Mouse (Mus musculus) midbrain, embryonic 12.5 days (tissue): ENCODE data around the gene Olfr620. TPM values are rescaled to one million over a fixed set of nuclear protein-coding genes. Genes with fewer than 3 reads are reported as not detected.

ENCODE experiments used
- ATAC-seq: fragments of 200-750 bp; cut with Nextera tagmentation; 2 replicates; pipeline ENCODE4 v1.8.0; 2017; ENCODE audit warnings: low read depth, moderate TSS enrichment, moderate library complexity; ENCODE audit not compliant: low FRiP score
- H3K27ac ChIP-seq: fragments of 300-500 bp; sonication (generic); replicated peaks from 2 replicates; pipeline ENCODE4 v1.5.1; 2016; ENCODE audit warnings: mild to moderate bottlenecking
- H3K27me3 ChIP-seq: fragments of 300-500 bp; sonication (generic); 2 replicates; pipeline ENCODE4 v1.6.1; 2016; ENCODE audit warnings: mild to moderate bottlenecking
- H3K36me3 ChIP-seq: fragments of 300-500 bp; sonication (generic); 2 replicates; pipeline ENCODE4 v1.6.1; 2016
- H3K4me1 ChIP-seq: fragments of 300-500 bp; sonication (generic); 2 replicates; pipeline ENCODE4 v1.6.1; 2016
- H3K4me2 ChIP-seq: fragments of 300-500 bp; sonication (generic); replicated peaks from 2 replicates; pipeline ENCODE4 v1.6.1; 2016; ENCODE audit warnings: mild to moderate bottlenecking, moderate library complexity
- H3K4me3 ChIP-seq: fragments of 300-500 bp; sonication (generic); 2 replicates; pipeline ENCODE4 v1.5.1; 2016; ENCODE audit warnings: mild to moderate bottlenecking
- H3K9ac ChIP-seq: fragments of 300-500 bp; sonication (generic); replicated peaks from 2 replicates; pipeline ENCODE4 v1.6.1; 2016; ENCODE audit warnings: mild to moderate bottlenecking, moderate library complexity
- H3K9me3 ChIP-seq: fragments of 300-500 bp; sonication (generic); 2 replicates; pipeline ENCODE4 v1.6.1; 2016; ENCODE audit warnings: mild to moderate bottlenecking
- WGBS: fragments of 180-500 bp; shearing (Covaris S2); methylation state at CpG from one replicate; pipeline ENCODE4 v1.1.7; 2016; 5-methylcytosine and 5-hydroxymethylcytosine counted together
- microRNA-seq: library from miRNA; unstranded; fragments of <30 nt; microRNA quantifications from one replicate; pipeline ENCODE4, GENCODE M21; 2017
- polyA plus RNA-seq: library from polyadenylated mRNA; unstranded; fragments of >200 nt; fragmentation: Nextera tagmentation; extraction: Ambion mirVana; gene quantifications from 2 replicates; pipeline ENCODE4 v1.2.1, GENCODE M21; 2016

The Olfr620 gene
- not detected in 2 replicates for polyA plus RNA-seq

DNA sequence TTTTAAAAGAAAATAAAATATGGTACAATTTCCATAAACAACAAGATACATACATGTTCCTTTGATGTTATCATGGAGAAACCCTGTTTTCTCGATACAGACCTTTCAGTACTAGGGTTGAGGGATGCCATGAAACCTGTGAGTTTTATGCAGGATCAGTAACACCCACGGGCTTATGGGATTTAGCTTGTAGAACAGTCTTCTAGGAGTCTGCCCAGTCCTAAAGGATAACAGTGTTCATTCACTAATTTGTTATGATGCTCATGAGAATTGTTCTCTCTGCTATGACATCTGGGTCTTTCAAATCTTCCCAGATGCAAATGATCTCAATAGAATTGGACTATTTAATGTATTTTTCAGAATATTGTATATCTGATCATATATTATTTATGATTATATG, at the start of gene Olfr620:
Gene Olfr620, minus strand, starts transcription at position 101 of the 400 bp plus-strand sequence.
- no peak for ATAC-seq
- Histone ChIP-seq H3K27me3 (no peaks in the 10 kb centered on the region), H3K4me2 (no peak within 1 kb of the TSS), H3K4me3 (no peak within 1 kb of the TSS), H3K36me3 (no peaks in the 10 kb centered on the region), H3K9me3 (no peaks in the 10 kb centered on the region), H3K9ac (no peak within 1 kb of the TSS), H3K27ac (no peak within 1 kb of the TSS), H3K4me1 (no peaks in the 10 kb centered on the region)
- WGBS = 72% methylated on average over 2 of the region's 2 CpGs

DNA sequence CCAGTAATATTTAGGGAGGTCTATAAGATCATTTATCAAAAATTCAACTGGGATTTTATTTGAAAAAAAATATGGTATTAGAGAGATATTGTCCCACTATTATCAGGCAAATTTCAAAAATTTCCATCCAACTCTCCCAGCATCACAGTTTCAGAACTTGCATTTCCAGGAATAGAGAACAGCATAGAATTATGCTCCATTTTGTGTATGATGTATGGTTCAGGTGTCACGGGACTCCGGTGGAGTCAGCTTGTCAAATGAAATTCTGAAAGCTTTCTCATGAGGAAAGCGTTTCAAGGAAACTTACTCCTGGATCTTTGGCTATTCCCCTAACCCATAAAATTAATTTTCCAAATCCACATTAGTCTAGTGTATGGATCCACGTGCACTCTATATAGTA, 31.7 kb upstream of the Olfr620 start:
- H3K4me2 ChIP-seq = no peak overlapping the region
- H3K36me3 ChIP-seq = no peaks in the 10 kb centered on the region
- H3K9ac ChIP-seq = no peak overlapping the region
- ATAC-seq = no peak
- H3K27ac ChIP-seq = no peak overlapping the region
- H3K4me1 ChIP-seq = no peaks in the 10 kb centered on the region
- H3K27me3 ChIP-seq = no peaks in the 10 kb centered on the region
- 90% methylated on average over 4 of the region's 4 CpGs for WGBS
- no peaks in the 10 kb centered on the region for H3K9me3 ChIP-seq
- no peak overlapping the region for H3K4me3 ChIP-seq

DNA sequence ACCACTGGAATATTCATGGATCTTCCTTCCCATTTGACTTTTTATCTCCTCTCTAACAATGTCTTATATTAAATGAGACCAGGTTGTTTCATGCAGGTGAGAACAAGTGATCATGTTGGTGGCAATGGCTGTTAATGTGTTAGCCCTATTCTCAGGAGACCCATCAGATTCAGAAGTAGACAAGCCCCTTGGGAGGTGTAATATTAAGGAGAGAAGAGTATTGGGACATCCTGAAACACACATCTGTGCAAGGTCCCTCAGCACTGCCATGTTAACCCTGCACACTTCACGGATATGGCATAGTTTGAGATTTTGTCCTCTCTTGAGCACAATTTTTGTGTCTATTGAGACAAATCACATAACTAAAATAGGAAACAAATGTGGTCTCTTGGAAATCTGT, 30.3 kb upstream of the Olfr620 start, which contains the start of gene Olfr622:
Gene Olfr622, minus strand, starts transcription at position 101 of the 400 bp plus-strand sequence.
- 83% methylated on average over 1 of the region's 1 CpGs for WGBS

DNA sequence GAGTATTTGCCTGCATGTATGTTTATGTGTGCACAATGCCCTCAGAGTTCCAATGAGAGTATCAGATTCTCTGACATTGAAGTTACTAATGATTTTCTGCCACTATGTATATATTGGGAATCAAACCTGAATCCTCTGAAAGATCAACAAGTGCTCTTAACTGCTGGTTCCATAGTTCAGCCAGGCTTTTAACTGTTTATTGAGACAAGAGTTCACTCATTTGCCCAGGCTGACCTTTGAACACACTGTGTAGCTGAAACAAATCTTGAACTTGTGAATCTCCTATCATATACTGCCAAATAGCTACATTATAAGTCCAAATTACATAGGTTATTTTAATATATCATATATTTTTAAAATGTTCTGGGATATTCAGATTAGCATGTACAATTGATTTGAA, 24.5 kb upstream of the Olfr620 start:
- Histone ChIP-seq H3K4me2 (no peak overlapping the region), H3K9me3 (no peaks in the 10 kb centered on the region), H3K36me3 (no peaks in the 10 kb centered on the region), H3K27me3 (no peaks in the 10 kb centered on the region), H3K4me1 (no peaks in the 10 kb centered on the region), H3K4me3 (no peak overlapping the region), H3K9ac (no peak overlapping the region), H3K27ac (no peak overlapping the region)
- no peak for ATAC-seq

More for the DNA sequence above, 30.3 kb upstream of the Olfr620 start, which contains the start of gene Olfr622:
- Histone ChIP-seq H3K4me1 (no peaks in the 10 kb centered on the region), H3K9me3 (no peaks in the 10 kb centered on the region), H3K4me3 (no peak within 1 kb of the TSS), H3K27ac (no peak within 1 kb of the TSS), H3K9ac (no peak within 1 kb of the TSS), H3K4me2 (no peak within 1 kb of the TSS), H3K27me3 (no peaks in the 10 kb centered on the region), H3K36me3 (no peaks in the 10 kb centered on the region)
- no peak for ATAC-seq

DNA sequence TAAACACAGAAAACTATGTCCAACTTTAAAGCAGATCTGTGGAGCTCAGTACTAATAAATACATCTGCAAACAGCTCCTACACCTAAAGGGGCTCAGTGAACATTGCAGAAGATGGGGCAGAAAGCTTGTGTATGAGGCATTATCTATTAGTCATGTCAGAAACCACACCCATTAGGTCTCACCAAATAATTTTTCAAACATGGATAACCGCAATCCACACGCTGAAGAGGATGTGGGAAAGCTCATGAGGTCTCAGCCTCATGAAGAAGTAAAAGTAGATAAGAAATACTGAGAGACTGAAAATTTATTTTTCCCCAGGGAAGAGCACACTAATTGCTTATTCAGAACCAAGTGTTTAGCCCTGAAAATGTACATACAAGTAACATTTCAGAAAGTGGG, 4.9 kb downstream of the Olfr620 start:
- Histone ChIP-seq H3K27me3 (no peaks in the 10 kb centered on the region), H3K4me2 (no peak overlapping the region), H3K9ac (no peak overlapping the region), H3K27ac (no peak overlapping the region), H3K36me3 (no peaks in the 10 kb centered on the region), H3K4me1 (no peaks in the 10 kb centered on the region), H3K9me3 (no peaks in the 10 kb centered on the region), H3K4me3 (no peak overlapping the region)
- 80% methylated on average over 2 of the region's 2 CpGs for WGBS
- no peak for ATAC-seq

DNA sequence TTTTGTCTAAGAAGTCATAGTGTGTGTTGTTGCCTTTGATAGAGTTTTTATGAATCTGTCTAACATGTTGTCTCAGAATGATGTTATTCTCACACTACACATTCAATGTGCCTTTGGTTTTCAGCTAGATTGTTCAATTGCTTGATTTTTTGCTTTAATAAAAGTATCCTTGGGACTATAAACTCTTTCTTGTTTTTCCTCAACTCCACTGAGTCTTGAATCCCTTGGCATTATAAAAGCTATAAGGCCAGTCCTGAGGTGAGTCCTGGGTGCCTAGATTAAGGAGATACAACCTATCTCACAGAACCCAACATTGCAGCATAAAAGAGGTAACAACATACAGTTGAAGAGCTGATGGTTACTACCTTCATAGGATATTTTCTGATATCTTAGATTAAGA, 12.1 kb downstream of the Olfr620 start, which contains the start of gene Olfr619:
Gene Olfr619, plus strand, starts transcription at position 301 of the 400 bp plus-strand sequence.
- H3K27me3 ChIP-seq = no peaks in the 10 kb centered on the region
- no peaks in the 10 kb centered on the region for H3K4me1 ChIP-seq
- H3K9me3 ChIP-seq = no peaks in the 10 kb centered on the region
- H3K4me2 ChIP-seq = no peak within 1 kb of the TSS
- no peak for ATAC-seq
- no peak within 1 kb of the TSS for H3K4me3 ChIP-seq
- H3K36me3 ChIP-seq = no peaks in the 10 kb centered on the region
- no peak within 1 kb of the TSS for H3K27ac ChIP-seq
- H3K9ac ChIP-seq = no peak within 1 kb of the TSS

DNA sequence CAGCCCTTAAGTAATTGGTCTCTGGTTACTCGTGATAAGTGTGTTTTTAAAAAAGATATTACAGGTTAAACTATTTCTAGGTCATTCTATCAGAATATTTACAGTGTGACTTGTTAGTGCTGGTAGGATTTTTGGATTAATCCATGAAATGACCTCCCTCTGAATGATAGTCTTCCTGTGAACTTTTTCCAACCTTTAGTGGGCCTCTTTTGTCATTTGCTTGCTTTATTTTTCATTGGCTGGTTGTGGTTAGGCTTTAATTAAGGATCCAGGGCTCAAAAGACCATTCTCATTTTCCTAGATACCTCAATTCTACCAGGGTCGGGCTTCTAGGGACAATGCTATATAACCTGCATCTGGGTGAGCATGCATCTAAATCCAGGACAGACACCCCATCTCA, 22.5 kb downstream of the Olfr620 start, which contains the start of gene Olfr618:
Gene Olfr618, plus strand, starts transcription at position 301 of the 400 bp plus-strand sequence.
- no peaks in the 10 kb centered on the region for H3K36me3 ChIP-seq
- WGBS = 64% methylated on average over 2 of the region's 2 CpGs
- H3K4me2 ChIP-seq = no peak within 1 kb of the TSS
- no peak within 1 kb of the TSS for H3K4me3 ChIP-seq
- no peaks in the 10 kb centered on the region for H3K4me1 ChIP-seq
- no peak for ATAC-seq
- H3K9me3 ChIP-seq = no peaks in the 10 kb centered on the region
- H3K27me3 ChIP-seq = no peaks in the 10 kb centered on the region
- H3K9ac ChIP-seq = no peak within 1 kb of the TSS
- no peak within 1 kb of the TSS for H3K27ac ChIP-seq

DNA sequence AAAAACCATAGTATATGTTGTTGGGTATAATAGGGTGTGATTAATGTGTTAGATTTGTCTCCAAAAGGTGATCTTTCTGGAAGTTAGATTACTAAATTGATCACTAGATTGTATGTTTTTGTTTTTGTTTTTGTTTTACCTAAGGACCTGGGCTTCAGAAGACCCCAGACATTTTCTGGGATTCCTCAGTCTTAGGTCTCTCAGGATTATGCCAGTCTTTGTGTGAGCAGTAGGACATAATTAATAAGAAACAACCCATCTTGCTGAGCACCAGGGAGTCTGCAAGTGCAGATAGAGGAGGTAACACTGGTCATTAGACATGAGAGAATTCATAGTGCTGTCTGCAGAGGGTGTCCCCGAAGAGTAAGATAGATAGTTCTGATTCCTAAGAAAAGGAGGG, 39.6 kb downstream of the Olfr620 start, which contains the start of gene Olfr617:
Gene Olfr617, plus strand, starts transcription at position 301 of the 400 bp plus-strand sequence.
- 82% methylated on average over 1 of the region's 1 CpGs for WGBS
- Histone ChIP-seq H3K9me3 (no peaks in the 10 kb centered on the region), H3K27me3 (no peaks in the 10 kb centered on the region), H3K4me1 (no peaks in the 10 kb centered on the region), H3K9ac (no peak within 1 kb of the TSS), H3K36me3 (no peaks in the 10 kb centered on the region), H3K4me2 (no peak within 1 kb of the TSS), H3K27ac (no peak within 1 kb of the TSS), H3K4me3 (no peak within 1 kb of the TSS)
- no peak for ATAC-seq

DNA sequence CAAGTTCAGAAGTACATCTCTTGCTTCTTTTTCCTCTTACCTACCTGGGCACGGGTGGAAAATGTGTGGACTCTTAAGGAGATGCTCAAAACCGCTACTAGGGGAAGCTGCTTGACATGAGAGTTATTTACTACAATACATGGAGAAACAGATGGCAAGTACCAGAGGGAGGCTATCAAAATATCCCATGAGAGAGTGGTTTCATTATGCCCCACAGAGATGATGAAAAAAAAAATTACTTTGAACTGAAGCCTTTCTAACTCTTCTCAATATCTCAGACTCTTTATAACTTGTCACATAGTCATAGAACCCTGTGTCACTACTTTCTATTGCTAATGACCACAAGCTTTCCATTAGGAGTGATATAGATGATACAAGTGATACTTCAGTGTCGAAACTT, 43.3 kb downstream of the Olfr620 start, which contains the start of gene Olfr616:
Gene Olfr616, minus strand, starts transcription at position 101 of the 400 bp plus-strand sequence.
- Histone ChIP-seq H3K4me2 (no peak within 1 kb of the TSS), H3K9ac (no peak within 1 kb of the TSS), H3K9me3 (no peaks in the 10 kb centered on the region), H3K27me3 (no peaks in the 10 kb centered on the region), H3K27ac (no peak within 1 kb of the TSS), H3K36me3 (no peaks in the 10 kb centered on the region), H3K4me1 (no peaks in the 10 kb centered on the region), H3K4me3 (no peak within 1 kb of the TSS)
- 75% methylated on average over 3 of the region's 3 CpGs for WGBS
- no peak for ATAC-seq

DNA sequence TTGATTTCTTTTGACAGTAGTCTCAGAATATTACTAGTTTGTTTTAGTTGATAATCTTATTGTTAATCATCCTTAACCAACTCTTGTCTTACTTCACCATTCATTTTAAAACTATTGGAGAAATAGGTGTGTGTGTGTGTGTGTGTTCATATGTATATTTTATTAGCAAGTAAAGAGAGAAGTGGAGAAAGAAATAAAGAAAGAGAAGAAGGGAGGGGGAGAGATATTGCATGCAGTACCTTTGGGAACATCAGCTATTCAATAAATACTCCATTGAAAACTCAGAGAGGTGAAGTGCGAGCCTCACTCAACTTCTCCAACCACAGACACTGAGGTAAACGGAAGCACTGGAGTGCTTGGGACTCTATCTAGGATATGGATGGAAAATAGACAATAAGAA, 56.6 kb downstream of the Olfr620 start, which contains the start of gene Olfr615:
Gene Olfr615, plus strand, starts transcription at position 301 of the 400 bp plus-strand sequence.
- Histone ChIP-seq H3K4me1 (no peaks in the 10 kb centered on the region), H3K4me3 (no peak within 1 kb of the TSS), H3K36me3 (no peaks in the 10 kb centered on the region), H3K27me3 (no peaks in the 10 kb centered on the region), H3K27ac (no peak within 1 kb of the TSS), H3K9ac (no peak within 1 kb of the TSS), H3K4me2 (no peak within 1 kb of the TSS), H3K9me3 (no peaks in the 10 kb centered on the region)
- WGBS = 85% methylated on average over 2 of the region's 2 CpGs
- ATAC-seq = no peak

Small RNAs within 50 kb of the gene (microRNA-seq; reads per million reads assigned to microRNA genes)
- not detected for gene Gm26506

Other genes with a start within 250 kb of the Olfr620 start
- gene Olfr601, start 249.9 kb downstream of the Olfr620 start, polyA plus RNA-seq = not detected in 2 replicates
- gene Olfr603, start 226.4 kb downstream of the Olfr620 start, polyA plus RNA-seq = not detected in 2 replicates
- gene Usp17lc, start 197.5 kb downstream of the Olfr620 start, polyA plus RNA-seq = not detected in 2 replicates
- not detected in 2 replicates for gene Olfr605, start 167.1 kb downstream of the Olfr620 start, polyA plus RNA-seq
- gene Olfr606, start 163.5 kb downstream of the Olfr620 start, polyA plus RNA-seq = not detected in 2 replicates
- gene Olfr607, start 148.4 kb downstream of the Olfr620 start, polyA plus RNA-seq = not detected in 2 replicates
- not detected in 2 replicates for gene Olfr608, start 142.7 kb downstream of the Olfr620 start, polyA plus RNA-seq
- not detected in 2 replicates for gene Olfr609, start 114.5 kb downstream of the Olfr620 start, polyA plus RNA-seq
- gene Olfr610, start 100.4 kb downstream of the Olfr620 start, polyA plus RNA-seq = not detected in 2 replicates
- gene Olfr611, start 91.7 kb downstream of the Olfr620 start, polyA plus RNA-seq = not detected in 2 replicates
- gene Olfr612, start 69.8 kb downstream of the Olfr620 start, polyA plus RNA-seq = not detected in 2 replicates
- gene Olfr613, start 64.5 kb downstream of the Olfr620 start, polyA plus RNA-seq = not detected in 2 replicates
- gene Olfr615, start 56.5 kb downstream of the Olfr620 start, polyA plus RNA-seq = not detected in 2 replicates
- not detected in 2 replicates for gene Olfr616, start 43.4 kb downstream of the Olfr620 start, polyA plus RNA-seq
- not detected in 2 replicates for gene Olfr617, start 39.5 kb downstream of the Olfr620 start, polyA plus RNA-seq
- gene Olfr618, start 22.4 kb downstream of the Olfr620 start, polyA plus RNA-seq = not detected in 2 replicates
- not detected in 2 replicates for gene Olfr619, start 12.0 kb downstream of the Olfr620 start, polyA plus RNA-seq
- not detected in 2 replicates for gene Olfr622, start 30.2 kb upstream of the Olfr620 start, polyA plus RNA-seq
- gene Olfr623, start 51.2 kb upstream of the Olfr620 start, polyA plus RNA-seq = not detected in 2 replicates
- not detected in 2 replicates for gene Olfr624, start 58.7 kb upstream of the Olfr620 start, polyA plus RNA-seq
- gene Olfr625-ps1, start 70.2 kb upstream of the Olfr620 start, polyA plus RNA-seq = not detected in 2 replicates
- not detected in 2 replicates for gene Olfr243, start 102.1 kb upstream of the Olfr620 start, polyA plus RNA-seq
- gene Olfr628, start 117.8 kb upstream of the Olfr620 start, polyA plus RNA-seq = not detected in 2 replicates
- gene Olfr629, start 132.4 kb upstream of the Olfr620 start, polyA plus RNA-seq = not detected in 2 replicates
- gene Olfr630, start 144.8 kb upstream of the Olfr620 start, polyA plus RNA-seq = not detected in 2 replicates
- gene Olfr69, start 159.1 kb upstream of the Olfr620 start, polyA plus RNA-seq = not detected in 2 replicates
- not detected in 2 replicates for gene Olfr68, start 167.2 kb upstream of the Olfr620 start, polyA plus RNA-seq
- not detected in 2 replicates for gene Olfr67, start 179.3 kb upstream of the Olfr620 start, polyA plus RNA-seq
- 769 and 928 TPM in 2 replicates for gene Hbb-bt, start 201.5 kb upstream of the Olfr620 start, polyA plus RNA-seq
- 643 and 809 TPM in 2 replicates for gene Hbb-bs, start 215.6 kb upstream of the Olfr620 start, polyA plus RNA-seq
- not detected in 2 replicates for gene Hbb-bh2, start 228.0 kb upstream of the Olfr620 start, polyA plus RNA-seq
- 623 and 675 TPM in 2 replicates for gene Hbb-bh1, start 230.6 kb upstream of the Olfr620 start, polyA plus RNA-seq
- 8,301 and 9,167 TPM in 2 replicates for gene Hbb-y, start 240.7 kb upstream of the Olfr620 start, polyA plus RNA-seq